Mouse (Mus musculus) lung, postnatal 0 days (tissue): ENCODE measurements at regions not wholly inside any gene's neighbourhood (a gene's known extent, or its start where the extent isn't known, plus 50 kb on each side); places are given as distances from the start of the nearest gene placed in this dataset.

ENCODE experiments used
- ATAC-seq: fragments of 200-750 bp; cut with Nextera tagmentation; 2 replicates; pipeline ENCODE4 v1.8.0; 2017; ENCODE audit warnings: moderate library complexity
- DNase-seq: peaks from one replicate; pipeline ENCODE4 v3.0.0-alpha.2; 2016; ENCODE audit warnings: low spot score
- H3K27ac ChIP-seq: fragments of 300-500 bp; sonication (generic); 2 replicates; pipeline ENCODE4 v1.5.1; 2014; ENCODE audit warnings: antibody characterized with exemption, mild to moderate bottlenecking, low read length, mixed read lengths
- H3K27me3 ChIP-seq: fragments of 300-500 bp; sonication (generic); replicated peaks from 2 replicates; pipeline ENCODE4 v1.6.1; 2014; ENCODE audit warnings: low read length, mixed read lengths; ENCODE audit not compliant: insufficient read depth
- H3K36me3 ChIP-seq: fragments of 300-500 bp; sonication (generic); 2 replicates; pipeline ENCODE4 v1.6.1; 2014; ENCODE audit warnings: low read length, mixed read lengths; ENCODE audit not compliant: insufficient read depth
- H3K4me1 ChIP-seq: fragments of 300-500 bp; sonication (generic); 2 replicates; pipeline ENCODE4 v1.6.1; 2014; ENCODE audit warnings: antibody characterized with exemption, low read depth, low read length, mixed read lengths; ENCODE audit not compliant: insufficient read depth
- H3K4me2 ChIP-seq: fragments of 300-500 bp; sonication (generic); replicated peaks from 2 replicates; pipeline ENCODE4 v1.6.1; 2014; ENCODE audit warnings: low read depth, mild to moderate bottlenecking, low read length, moderate library complexity, mixed read lengths
- H3K4me3 ChIP-seq: fragments of 300-500 bp; sonication (generic); 2 replicates; pipeline ENCODE4 v1.5.1; 2014; ENCODE audit warnings: low read depth, low read length
- H3K9ac ChIP-seq: fragments of 300-500 bp; sonication (generic); replicated peaks from 2 replicates; pipeline ENCODE4 v1.6.1; 2014; ENCODE audit warnings: low read depth, mild to moderate bottlenecking
- H3K9me3 ChIP-seq: fragments of 300-500 bp; sonication (generic); 2 replicates; pipeline ENCODE4 v1.6.1; 2016; ENCODE audit warnings: low read length, mixed read lengths
- CTCF ChIP-seq: IDR thresholded peaks from 2 replicates; pipeline ENCODE4 v1.5.1; 2016; ENCODE audit warnings: antibody characterized with exemption, mild to moderate bottlenecking
- EP300 ChIP-seq: IDR thresholded peaks from 2 replicates; pipeline ENCODE4 v1.6.1; 2016; ENCODE audit warnings: antibody characterized with exemption, mild to moderate bottlenecking, control low read depth
- WGBS: fragments of 180-500 bp; shearing (Covaris S2); extraction: QIAGEN DNeasy Blood & Tissue Kit; methylation state at CpG from one replicate; pipeline ENCODE4 v1.1.7; 2014; 5-methylcytosine and 5-hydroxymethylcytosine counted together

DNA sequence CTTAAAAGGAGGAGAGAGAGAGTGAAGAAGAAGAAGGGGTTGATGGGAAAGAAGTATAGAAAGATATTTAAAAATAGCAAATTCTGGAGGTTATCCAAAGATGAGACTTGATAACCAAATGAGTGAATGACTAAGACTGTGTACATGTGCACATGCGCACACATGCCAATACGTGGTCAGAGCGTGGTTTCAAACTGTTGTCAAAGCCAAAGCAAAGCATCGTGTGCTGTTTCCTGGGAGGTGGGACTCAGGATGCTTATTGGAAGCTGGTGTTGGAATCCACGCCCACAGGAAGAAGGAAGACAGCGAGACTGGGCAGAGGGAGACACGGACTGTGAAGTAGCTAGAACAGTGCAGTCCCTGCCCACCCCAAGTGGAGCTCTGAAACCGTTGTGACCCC is 89.8 kb upstream of the Mafb start:
- no peaks in the 10 kb centered on the region; the same call in 1 of the 2 replicates for H3K4me1 ChIP-seq
- no peaks in the 10 kb centered on the region for H3K27me3 ChIP-seq
- no peak overlapping the region for H3K9ac ChIP-seq
- no peak overlapping the region for H3K4me2 ChIP-seq
- H3K9me3 ChIP-seq: no peaks in the 10 kb centered on the region
- H3K36me3 ChIP-seq: no peaks in the 10 kb centered on the region
- no peak overlapping the region for H3K27ac ChIP-seq
- H3K4me3 ChIP-seq: no peak overlapping the region
- DNase-seq: no peak
- TF ChIP-seq CTCF: no peak
- TF ChIP-seq EP300: no peak
- WGBS: 73% methylated on average over 8 of the region's 8 CpGs
- ATAC-seq: no peak

GRCm38 (mm10) chr2:160471561-160471960 is 104.7 kb upstream of the Mafb start:
- no peak overlapping the region for H3K4me3 ChIP-seq
- TF ChIP-seq EP300: no peak
- no peak for TF ChIP-seq CTCF
- no peak overlapping the region for H3K9ac ChIP-seq
- H3K4me2 ChIP-seq: no peak overlapping the region
- no peak for ATAC-seq
- no peak for DNase-seq
- no peaks in the 10 kb centered on the region for H3K27me3 ChIP-seq
- no peaks in the 10 kb centered on the region for H3K9me3 ChIP-seq
- H3K4me1 ChIP-seq: no peaks in the 10 kb centered on the region
- no peaks in the 10 kb centered on the region for H3K36me3 ChIP-seq
- WGBS: 70% methylated on average over 4 of the region's 4 CpGs
- no peak overlapping the region for H3K27ac ChIP-seq

DNA sequence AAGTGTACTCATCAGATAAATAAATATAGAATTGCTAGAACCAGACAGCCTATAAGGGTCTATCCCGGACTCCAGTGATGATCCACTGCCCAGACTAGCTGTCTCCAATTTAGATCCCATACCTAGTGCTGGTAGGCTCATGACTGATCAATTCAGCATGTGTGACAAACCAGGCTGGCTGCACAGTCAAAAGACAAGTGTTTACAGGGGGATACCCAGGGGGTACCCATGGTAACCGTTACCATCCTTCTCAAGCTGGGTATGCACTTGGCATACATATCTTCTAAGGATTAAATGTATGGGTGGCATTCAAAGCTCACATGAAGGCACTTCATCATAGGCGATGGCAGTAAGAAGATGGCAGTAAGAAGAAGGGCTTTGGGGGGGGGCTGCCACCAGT is 109.3 kb upstream of the Mafb start:
- no peak overlapping the region for H3K4me3 ChIP-seq
- no peak overlapping the region for H3K27ac ChIP-seq
- DNase-seq: no peak
- no peaks in the 10 kb centered on the region for H3K4me1 ChIP-seq
- TF ChIP-seq CTCF: no peak
- TF ChIP-seq EP300: no peak
- H3K4me2 ChIP-seq: no peak overlapping the region
- no peak for ATAC-seq
- no peaks in the 10 kb centered on the region for H3K27me3 ChIP-seq
- no peaks in the 10 kb centered on the region for H3K9me3 ChIP-seq
- H3K9ac ChIP-seq: no peak overlapping the region
- 89% methylated on average over 3 of the region's 3 CpGs for WGBS
- H3K36me3 ChIP-seq: no peaks in the 10 kb centered on the region

DNA sequence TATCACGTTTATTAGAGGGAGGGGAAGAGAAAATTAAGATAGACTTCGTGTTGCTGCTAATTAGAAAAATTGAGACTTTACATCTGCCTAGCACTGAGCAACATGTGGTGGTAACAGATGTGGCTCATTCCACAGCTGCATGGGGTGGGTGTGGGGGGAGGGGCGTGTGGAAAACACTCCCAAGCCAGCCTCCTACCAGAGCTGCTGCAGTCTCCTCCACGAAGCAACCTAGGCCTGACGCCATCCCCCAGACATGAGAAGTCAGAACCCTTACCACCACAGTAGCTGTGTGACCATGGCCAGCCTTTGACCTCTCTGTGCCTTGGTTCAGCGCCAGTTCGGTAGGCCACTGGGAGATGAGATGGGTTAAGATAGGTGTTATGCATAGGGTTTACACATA is 112.4 kb upstream of the Mafb start:
- Histone ChIP-seq H3K9me3 (no peaks in the 10 kb centered on the region), H3K27me3 (no peaks in the 10 kb centered on the region), H3K4me3 (no peak overlapping the region), H3K9ac (no peak overlapping the region), H3K4me1 (no peaks in the 10 kb centered on the region), H3K4me2 (no peak overlapping the region), H3K36me3 (no peaks in the 10 kb centered on the region), H3K27ac (no peak overlapping the region)
- TF ChIP-seq CTCF (no peak), EP300 (no peak)
- no peak for DNase-seq
- no peak; the same call in 1 of the 2 replicates for ATAC-seq
- 53% methylated on average over 7 of the region's 7 CpGs for WGBS

- no peak for DNase-seq
- WGBS: 91% methylated on average over 5 of the region's 5 CpGs
- no peak for ATAC-seq
Measured at GRCm38 (mm10) chr2:160485097-160485496, 118.2 kb upstream of the Mafb start.

GRCm38 (mm10) chr2:160485515-160485914 is 118.7 kb upstream of the Mafb start:
- no peaks in the 10 kb centered on the region for H3K4me1 ChIP-seq
- H3K27me3 ChIP-seq: no peaks in the 10 kb centered on the region
- no peaks in the 10 kb centered on the region for H3K36me3 ChIP-seq
- no peak overlapping the region for H3K4me3 ChIP-seq
- H3K9ac ChIP-seq: no peak overlapping the region
- WGBS: 81% methylated on average over 5 of the region's 5 CpGs
- no peaks in the 10 kb centered on the region for H3K9me3 ChIP-seq
- DNase-seq (no peak), ATAC-seq (no peak)
- TF ChIP-seq EP300: no peak
- TF ChIP-seq CTCF: no peak
- no peak overlapping the region for H3K4me2 ChIP-seq
- H3K27ac ChIP-seq: no peak overlapping the region

More at GRCm38 (mm10) chr2:160485097-160485496, 118.2 kb upstream of the Mafb start:
- Histone ChIP-seq H3K4me1 (no peaks in the 10 kb centered on the region), H3K27me3 (no peaks in the 10 kb centered on the region), H3K9me3 (no peaks in the 10 kb centered on the region), H3K4me2 (no peak overlapping the region), H3K4me3 (no peak overlapping the region), H3K9ac (no peak overlapping the region), H3K27ac (no peak overlapping the region), H3K36me3 (no peaks in the 10 kb centered on the region)
- TF ChIP-seq EP300 (no peak), CTCF (no peak)

- no peaks in the 10 kb centered on the region for H3K9me3 ChIP-seq
- no peak overlapping the region for H3K4me3 ChIP-seq
- 8% methylated on average over 1 of the region's 1 CpGs for WGBS
- H3K4me1 ChIP-seq: no peaks in the 10 kb centered on the region
- no peak overlapping the region for H3K27ac ChIP-seq
- no peaks in the 10 kb centered on the region for H3K36me3 ChIP-seq
- H3K4me2 ChIP-seq: no peak overlapping the region
- DNase-seq (no peak), ATAC-seq (no peak)
- H3K9ac ChIP-seq: no peak overlapping the region
- no peak for TF ChIP-seq EP300
- TF ChIP-seq CTCF: no peak
- H3K27me3 ChIP-seq: no peaks in the 10 kb centered on the region
Measured at GRCm38 (mm10) chr2:160499726-160500125, 132.9 kb upstream of the Mafb start.
